Mouse (Mus musculus): Measurements from ENCODE around the gene Cdk5. TPM values are rescaled to one million over a fixed set of nuclear protein-coding genes. Genes with fewer than 3 reads are reported as not detected.
"Not testable (repeated sequence)": the region's sequence is repeated elsewhere in the genome, so short reads cannot be mapped to it uniquely, and the experiment has no call there.

Gene Cdk5
- total and polyA plus RNA-seq, 3 experiments = 19.9 to 42.7 (median 21.7) TPM

DNA sequence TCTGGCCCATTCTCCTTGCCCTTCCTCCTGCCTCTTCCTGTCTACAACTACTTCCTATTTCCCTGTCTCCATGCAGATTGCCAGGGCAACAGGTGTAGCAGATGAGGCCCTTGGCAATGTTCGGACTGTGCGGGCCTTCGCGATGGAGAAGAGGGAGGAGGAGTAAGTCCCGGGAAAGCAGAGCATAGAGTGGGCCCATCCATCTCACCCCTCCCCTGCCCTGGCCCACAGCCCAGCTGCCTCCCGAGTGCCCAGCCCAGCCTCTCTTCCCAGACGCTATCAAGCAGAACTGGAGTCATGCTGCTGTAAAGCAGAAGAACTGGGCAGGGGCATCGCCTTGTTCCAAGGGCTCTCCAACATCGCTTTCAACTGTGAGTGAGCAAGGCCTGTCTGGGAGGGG, 21.4 kb downstream of the Cdk5 start:
- no peak overlapping the region for H3K9ac ChIP-seq (ENCODE audit: low read depth, low read length)
- H3K4me1 ChIP-seq (ENCODE audit: control insufficient read depth, insufficient read depth, low read length) = no peaks in the 10 kb centered on the region
- H3K79me2 ChIP-seq (replicated peaks; ENCODE audit: control insufficient read depth, insufficient read depth, low read length) = no peaks in the 10 kb centered on the region
- intact Hi-C loops (cut with DNase I) = no loop called here
- TF ChIP-seq EP300 (IDR thresholded peaks at IDR 0.05; ENCODE audit: insufficient read depth, low read depth, low read length) = no peak
- TF ChIP-seq CTCF (IDR thresholded peaks at IDR 0.05) = no peak
- no peak for TF ChIP-seq POLR2A (IDR thresholded peaks at IDR 0.05; ENCODE audit: insufficient read depth, low read depth, low read length)
- no peak for DNase-seq
- no peak overlapping the region for H3K27ac ChIP-seq
- H3K27me3 ChIP-seq (ENCODE audit: control insufficient read depth, insufficient read depth, low read length) = no peaks in the 10 kb centered on the region
- no peaks in the 10 kb centered on the region for H3K36me3 ChIP-seq (ENCODE audit: control insufficient read depth, insufficient read depth, low read length)
- no peak overlapping the region for H3K4me3 ChIP-seq
- WGBS = 56% methylated on average over 9 of the region's 9 CpGs

- Histone ChIP-seq H3K4me3 (no peak overlapping the region), H3K9ac (ENCODE audit: low read depth, low read length) (no peak overlapping the region), H3K36me3 (ENCODE audit: control insufficient read depth, insufficient read depth, low read length) (no peaks in the 10 kb centered on the region), H3K4me1 (ENCODE audit: control insufficient read depth, insufficient read depth, low read length) (no peaks in the 10 kb centered on the region), H3K79me2 (replicated peaks; ENCODE audit: control insufficient read depth, insufficient read depth, low read length) (no peaks in the 10 kb centered on the region), H3K27me3 (ENCODE audit: control insufficient read depth, insufficient read depth, low read length) (no peaks in the 10 kb centered on the region), H3K27ac (no peak overlapping the region)
- DNase-seq = no peak
- TF ChIP-seq POLR2A (IDR thresholded peaks at IDR 0.05; ENCODE audit: insufficient read depth, low read depth, low read length) = no peak
- no peak for TF ChIP-seq CTCF (IDR thresholded peaks at IDR 0.05)
- no peak for TF ChIP-seq EP300 (IDR thresholded peaks at IDR 0.05; ENCODE audit: insufficient read depth, low read depth, low read length)
- intact Hi-C loops (cut with DNase I) = no loop called here
- 79% methylated on average over 5 of the region's 5 CpGs for WGBS
These were observed 22.3 kb downstream of the Cdk5 start for GRCm38 (mm10) chr5:24400911-24401605.

GRCm38 (mm10) chr5:24400362-24400761, 23.0 kb downstream of the Cdk5 start:
- Histone ChIP-seq H3K36me3 (ENCODE audit: control insufficient read depth, insufficient read depth, low read length) (no peaks in the 10 kb centered on the region), H3K4me3 (no peak overlapping the region), H3K27ac (no peak overlapping the region), H3K9ac (ENCODE audit: low read depth, low read length) (no peak overlapping the region), H3K27me3 (ENCODE audit: control insufficient read depth, insufficient read depth, low read length) (no peaks in the 10 kb centered on the region), H3K4me1 (ENCODE audit: control insufficient read depth, insufficient read depth, low read length) (no peaks in the 10 kb centered on the region), H3K79me2 (replicated peaks; ENCODE audit: control insufficient read depth, insufficient read depth, low read length) (no peaks in the 10 kb centered on the region)
- DNase-seq = no peak
- 86% methylated on average over 11 of the region's 11 CpGs for WGBS
- TF ChIP-seq POLR2A (IDR thresholded peaks at IDR 0.05; ENCODE audit: insufficient read depth, low read depth, low read length) (no peak), EP300 (IDR thresholded peaks at IDR 0.05; ENCODE audit: insufficient read depth, low read depth, low read length) (no peak), CTCF (IDR thresholded peaks at IDR 0.05) (no peak)
- intact Hi-C loops (cut with DNase I) = no loop called here

DNA sequence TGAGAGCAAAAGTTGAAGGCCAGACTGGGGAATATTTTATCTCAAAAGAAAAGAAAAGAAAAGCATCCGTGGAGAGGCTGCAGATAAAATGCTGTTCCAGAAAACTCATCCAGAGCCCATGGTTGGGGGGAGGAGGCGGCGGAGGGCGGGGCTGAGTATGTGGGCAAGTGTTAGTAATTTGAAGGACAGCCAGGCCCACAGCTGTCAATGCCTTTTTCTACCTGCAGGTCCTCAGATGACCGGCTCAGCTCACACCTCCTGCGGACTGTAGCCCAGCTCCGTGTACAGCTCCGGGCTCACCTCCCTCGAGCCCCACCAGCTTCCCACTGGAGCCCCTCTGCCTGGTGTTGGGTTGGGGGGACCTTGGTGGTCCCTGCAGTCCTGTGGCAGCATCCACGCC, 23.6 kb downstream of the Cdk5 start:
- no peak for DNase-seq
- H3K36me3 ChIP-seq (ENCODE audit: control insufficient read depth, insufficient read depth, low read length) = no peaks in the 10 kb centered on the region
- intact Hi-C loops (cut with DNase I) = no loop called here

DNA sequence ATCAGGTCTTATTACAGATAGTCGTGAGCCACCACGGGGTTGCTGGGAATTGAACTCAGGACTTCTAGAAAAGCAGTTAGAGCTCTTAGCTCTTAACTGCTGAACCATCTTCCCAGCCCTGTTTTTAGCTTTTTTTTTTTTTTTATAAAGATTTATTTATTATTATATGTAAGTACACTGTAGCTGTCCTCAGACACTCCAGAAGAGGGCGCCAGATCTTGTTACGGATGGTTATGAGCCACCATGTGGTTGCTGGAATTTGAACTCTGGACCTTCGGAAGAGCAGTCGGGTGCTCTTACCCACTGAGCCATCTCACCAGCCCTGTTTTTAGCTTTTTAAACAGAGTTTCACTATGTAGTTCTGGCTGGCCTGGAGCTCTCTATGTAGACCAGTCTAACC, 27.1 kb downstream of the Cdk5 start:
- H3K4me1 ChIP-seq (ENCODE audit: control insufficient read depth, insufficient read depth, low read length); H3K4me3 ChIP-seq; H3K27ac ChIP-seq; H3K79me2 ChIP-seq (replicated peaks; ENCODE audit: control insufficient read depth, insufficient read depth, low read length); H3K36me3 ChIP-seq (ENCODE audit: control insufficient read depth, insufficient read depth, low read length); H3K9ac ChIP-seq (ENCODE audit: low read depth, low read length); H3K27me3 ChIP-seq (ENCODE audit: control insufficient read depth, insufficient read depth, low read length); DNase-seq; intact Hi-C loops (cut with DNase I): not testable (repeated sequence)
- peak; percentile 57 for TF ChIP-seq CTCF (IDR thresholded peaks at IDR 0.05)
- 88% methylated on average over 6 of the region's 6 CpGs for WGBS

More for the DNA sequence above, 23.6 kb downstream of the Cdk5 start:
- H3K27me3 ChIP-seq (ENCODE audit: control insufficient read depth, insufficient read depth, low read length) = no peaks in the 10 kb centered on the region
- no peaks in the 10 kb centered on the region for H3K4me1 ChIP-seq (ENCODE audit: control insufficient read depth, insufficient read depth, low read length)
- no peak overlapping the region for H3K9ac ChIP-seq (ENCODE audit: low read depth, low read length)
- H3K79me2 ChIP-seq (replicated peaks; ENCODE audit: control insufficient read depth, insufficient read depth, low read length) = no peaks in the 10 kb centered on the region
- H3K4me3 ChIP-seq = no peak overlapping the region
- WGBS = 74% methylated on average over 10 of the region's 10 CpGs
- TF ChIP-seq EP300 (IDR thresholded peaks at IDR 0.05; ENCODE audit: insufficient read depth, low read depth, low read length) (no peak), POLR2A (IDR thresholded peaks at IDR 0.05; ENCODE audit: insufficient read depth, low read depth, low read length) (no peak), CTCF (IDR thresholded peaks at IDR 0.05) (no peak)
- no peak overlapping the region for H3K27ac ChIP-seq

DNA sequence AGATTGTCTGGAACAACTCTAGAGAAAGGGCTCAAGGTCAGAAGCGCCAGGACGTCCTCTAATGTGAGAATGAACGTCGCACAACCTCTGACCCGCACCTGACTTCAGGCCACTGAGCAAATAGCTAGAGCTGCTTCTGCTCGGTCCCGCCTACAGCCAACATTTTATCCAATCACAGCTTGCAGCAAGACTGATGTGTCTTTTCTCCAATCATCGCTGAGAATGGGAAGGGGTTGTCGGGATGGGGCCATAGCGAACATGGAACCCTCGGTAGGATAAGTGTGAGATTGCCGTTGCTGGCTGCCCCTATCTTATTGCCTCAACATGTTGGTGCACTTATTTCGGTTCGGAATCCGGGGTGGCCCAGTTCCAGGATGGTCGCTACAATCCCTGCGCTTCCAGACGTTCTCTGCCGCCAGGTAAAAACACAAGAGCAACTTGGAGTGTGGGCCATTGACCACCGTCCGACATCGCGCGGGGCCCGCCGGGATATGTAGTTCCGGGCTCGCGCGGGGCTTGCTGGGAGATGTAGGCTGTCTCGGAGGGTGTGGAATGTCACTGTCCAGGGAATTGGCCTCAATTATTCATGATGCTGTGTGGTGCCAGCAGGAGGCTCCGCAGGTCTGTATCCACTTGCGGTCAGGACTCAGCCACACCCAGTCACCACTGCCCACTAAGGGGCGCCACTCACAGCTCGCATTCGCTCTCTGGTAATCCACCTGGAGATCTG, 29.0 kb downstream of the Cdk5 start:
- Histone ChIP-seq H3K4me3 (peak overlapping the region; percentile 69), H3K27ac (peak overlapping the region; percentile 90), H3K9ac (ENCODE audit: low read depth, low read length) (peak overlapping the region; percentile 58), H3K4me1 (ENCODE audit: control insufficient read depth, insufficient read depth, low read length) (peaks cover 2% of the 10 kb centered on the region), H3K79me2 (replicated peaks; ENCODE audit: control insufficient read depth, insufficient read depth, low read length) (no peaks in the 10 kb centered on the region), H3K27me3 (ENCODE audit: control insufficient read depth, insufficient read depth, low read length) (no peaks in the 10 kb centered on the region), H3K36me3 (ENCODE audit: control insufficient read depth, insufficient read depth, low read length) (no peaks in the 10 kb centered on the region)
- peak; percentile 92 for TF ChIP-seq CTCF (IDR thresholded peaks at IDR 0.05)
- TF ChIP-seq POLR2A (IDR thresholded peaks at IDR 0.05; ENCODE audit: insufficient read depth, low read depth, low read length) = peak; percentile 84
- TF ChIP-seq EP300 (IDR thresholded peaks at IDR 0.05; ENCODE audit: insufficient read depth, low read depth, low read length) = peak; percentile 63
- 1% methylated on average over 36 of the region's 36 CpGs for WGBS
- peak; percentile 96 to 98 for DNase-seq
- intact Hi-C loops (cut with DNase I) = loop anchor here (1.0 to 5.0 kb wide), 3 partner anchors 29 to 76 kb away; partner anchors contain the start of genes Cdk5 and Slc4a2
